Mouse (Mus musculus) layer of hippocampus, adult 8-10 months (tissue): ENCODE data around the gene Ctcf. TPM values are rescaled to one million over a fixed set of nuclear protein-coding genes. Genes with fewer than 3 reads are reported as not detected.

Experiments used
- microRNA-seq, 2 experiments: library from miRNA; unstranded; fragments of <30 nt; microRNA quantifications; one replicate each; pipeline ENCODE4 v1.2.0; 2022
- total RNA-seq, 4 experiments: library from RNA; stranded (reverse); gene quantifications; 2 replicates each; pipeline ENCODE4 v1.2.4; 2022

The Ctcf gene
- total RNA-seq, 4 experiments from 2014 or later: 67.5 to 77.9 (median 71.5) TPM

Small RNA genes within 50 kb of the gene (microRNA-seq; reads per million reads assigned to microRNA genes)
- gene Mir1966: 0.32 to 2.3 reads per million in 2 experiments

Other genes with a start within 250 kb of the Ctcf start
- gene Kctd19, start 223.1 kb upstream of the Ctcf start, total RNA-seq: not detected
- gene Lrrc36, start 223.0 kb upstream of the Ctcf start, total RNA-seq: 1 to 10 TPM in 2 of 4 experiments, under 1 TPM in 2; 0.73 to 1.4 (median 1.1) TPM
- gene Tppp3, start 165.0 kb upstream of the Ctcf start, total RNA-seq: 10 to 100 TPM; 42.2 to 55.5 (median 47.9) TPM
- gene Zdhhc1, start 139.7 kb upstream of the Ctcf start, total RNA-seq: 10 to 100 TPM; 35.1 to 41.2 (median 40.8) TPM
- not detected for gene Hsd11b2, start 117.8 kb upstream of the Ctcf start, total RNA-seq
- 100 to 1,000 TPM; 258 to 301 (median 285) TPM for gene Atp6v0d1, start 70.5 kb upstream of the Ctcf start, total RNA-seq
- 10 to 100 TPM; 75.4 to 83.7 (median 81.8) TPM for gene Ripor1, start 31.3 kb upstream of the Ctcf start, total RNA-seq
- under 1 TPM in 1 of 4 experiments, not detected in 3; 0.79 TPM for gene Agrp, start 825 bp downstream of the Ctcf start, total RNA-seq
- gene Carmil2, start 49.7 kb downstream of the Ctcf start, total RNA-seq: 10 to 100 TPM; 61.2 to 71.3 (median 68.4) TPM
- gene Acd, start 64.5 kb downstream of the Ctcf start, total RNA-seq: 10 to 100 TPM; 42.1 to 47.0 (median 43.1) TPM
- 10 to 100 TPM; 29.4 to 33.7 (median 32.5) TPM for gene Pard6a, start 64.6 kb downstream of the Ctcf start, total RNA-seq
- under 1 TPM; 0.41 to 0.78 (median 0.45) TPM for gene 4933405L10Rik, start 71.1 kb downstream of the Ctcf start, total RNA-seq
- gene Enkd1, start 71.6 kb downstream of the Ctcf start, total RNA-seq: 10 to 100 TPM; 10.7 to 11.7 (median 11.0) TPM
- 10 to 100 TPM; 17.8 to 21.3 (median 19.8) TPM for gene Gfod2, start 122.1 kb downstream of the Ctcf start, total RNA-seq
- gene Ranbp10, start 190.8 kb downstream of the Ctcf start, total RNA-seq: 10 to 100 TPM; 24.0 to 28.4 (median 26.2) TPM
- under 1 TPM in 3 of 4 experiments, not detected in 1; 0.18 to 0.49 (median 0.31) TPM for gene Tsnaxip1, start 191.2 kb downstream of the Ctcf start, total RNA-seq
- 10 to 100 TPM; 11.6 to 18.5 (median 14.0) TPM for gene Cenpt, start 216.7 kb downstream of the Ctcf start, total RNA-seq
- 10 to 100 TPM; 36.4 to 39.7 (median 38.3) TPM for gene Thap11, start 218.6 kb downstream of the Ctcf start, total RNA-seq
- gene Nutf2, start 224.0 kb downstream of the Ctcf start, total RNA-seq: 10 to 100 TPM; 12.8 to 36.2 (median 22.6) TPM
- 10 to 100 TPM; 65.0 to 72.8 (median 69.3) TPM for gene Edc4, start 244.3 kb downstream of the Ctcf start, total RNA-seq